Mouse (Mus musculus) gastrocnemius, postnatal 10 days (tissue): ENCODE measurements at regions not wholly inside any gene's neighbourhood (a gene's known extent, or its start where the extent isn't known, plus 50 kb on each side); places are given as distances from the start of the nearest gene placed in this dataset.
A peak's percentile ranks its signal among the peaks of the same experiment; 100 is the strongest.

ENCODE experiments used
- DNase-seq: peaks from one replicate; pipeline ENCODE4 v3.0.0; 2021; ENCODE audit warnings: mixed read lengths

DNA sequence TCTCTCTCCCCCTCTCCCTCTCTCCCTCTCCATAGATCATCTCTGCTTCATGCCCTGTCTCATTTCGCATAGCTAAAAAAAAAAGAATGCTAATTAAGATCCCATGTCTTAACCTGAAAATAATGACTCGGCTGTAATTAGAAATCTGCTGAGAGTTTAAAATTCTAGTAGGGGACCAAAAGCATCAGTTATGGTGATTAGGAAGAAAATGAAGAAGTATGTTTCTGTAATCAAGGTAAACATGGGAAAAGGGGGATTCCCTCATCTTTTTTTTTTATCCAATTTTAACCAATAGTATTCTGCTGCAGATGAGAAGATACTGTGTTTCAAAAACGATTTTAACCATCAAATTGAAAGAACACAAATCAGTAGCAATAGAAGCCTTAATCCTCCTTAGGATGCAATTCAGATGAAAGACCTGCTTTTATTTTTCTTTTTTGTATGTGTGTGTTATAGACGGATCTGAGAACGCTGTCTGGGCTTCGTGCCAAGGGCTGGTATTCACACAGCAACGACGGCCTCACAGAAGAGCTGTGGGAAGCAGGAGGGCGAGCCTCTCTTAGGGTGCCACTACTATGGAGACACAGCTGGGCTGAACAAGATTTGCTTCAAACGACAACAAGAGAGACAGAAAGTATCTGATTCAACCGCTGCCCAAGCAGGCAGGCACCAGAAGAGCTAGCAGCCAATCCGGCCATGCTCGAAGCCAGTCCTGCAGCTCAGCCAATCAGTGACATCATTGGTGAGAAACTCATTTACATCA is 223.2 kb downstream of the Usp25 start:
- peak; percentile 32 for DNase-seq

DNA sequence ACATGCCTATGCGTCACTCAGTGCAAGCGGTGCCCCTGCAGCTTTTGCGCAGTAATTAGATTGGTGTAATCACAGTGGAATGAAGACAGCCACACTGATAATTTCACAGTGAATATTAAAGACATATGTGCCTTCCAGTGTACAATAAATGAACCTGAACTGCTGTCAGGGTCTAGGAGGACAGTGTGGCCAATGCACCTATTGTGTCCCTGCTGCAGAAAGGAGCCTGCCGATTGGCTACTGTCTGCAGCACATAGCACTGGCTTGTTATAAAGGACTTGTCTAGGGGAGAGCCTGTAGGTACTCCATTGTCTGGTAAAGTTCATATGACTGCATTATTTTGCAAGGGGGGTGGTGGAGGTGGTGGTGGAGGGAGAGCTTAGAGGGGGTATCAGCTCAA is 222.5 kb downstream of the Usp25 start:
- DNase-seq, result no peak

DNA sequence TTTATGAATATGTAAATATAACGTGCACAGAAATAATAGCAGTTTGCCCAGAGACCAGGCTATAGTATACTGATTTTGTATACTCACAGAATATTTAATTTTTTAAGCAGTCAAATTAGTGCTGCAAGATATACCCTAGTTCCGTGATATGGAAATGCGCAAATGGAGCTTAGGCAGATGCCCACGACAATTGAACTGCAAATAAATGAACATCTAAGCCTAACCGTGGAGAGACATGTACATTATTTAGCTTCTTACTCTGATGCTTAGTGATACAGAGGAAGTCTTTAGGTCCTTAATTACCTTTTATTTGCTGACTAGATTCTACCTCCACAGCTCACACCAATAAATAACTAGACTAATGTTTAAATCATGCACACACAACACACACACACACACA is 221.9 kb downstream of the Usp25 start:
- DNase-seq, result no peak
